Mouse (Mus musculus) B cell, adult 62 days (primary cell): ENCODE data around the gene Ntn3. TPM values are rescaled to one million over a fixed set of nuclear protein-coding genes. Genes with fewer than 3 reads are reported as not detected.

ENCODE experiments used
- total RNA-seq: library from RNA; stranded (reverse); gene quantifications from 4 replicates; pipeline ENCODE4 v1.2.4, GENCODE M21; 2023

Ntn3 gene
- total RNA-seq = 0.18 to 0.38 TPM (median 0.35 TPM) in 4 replicates

GRCm38 (mm10) chr17:24209043-24209915 lies at the start of gene Ntn3:
Gene Ntn3, minus strand, starts transcription at chr17:24209531.

DNA sequence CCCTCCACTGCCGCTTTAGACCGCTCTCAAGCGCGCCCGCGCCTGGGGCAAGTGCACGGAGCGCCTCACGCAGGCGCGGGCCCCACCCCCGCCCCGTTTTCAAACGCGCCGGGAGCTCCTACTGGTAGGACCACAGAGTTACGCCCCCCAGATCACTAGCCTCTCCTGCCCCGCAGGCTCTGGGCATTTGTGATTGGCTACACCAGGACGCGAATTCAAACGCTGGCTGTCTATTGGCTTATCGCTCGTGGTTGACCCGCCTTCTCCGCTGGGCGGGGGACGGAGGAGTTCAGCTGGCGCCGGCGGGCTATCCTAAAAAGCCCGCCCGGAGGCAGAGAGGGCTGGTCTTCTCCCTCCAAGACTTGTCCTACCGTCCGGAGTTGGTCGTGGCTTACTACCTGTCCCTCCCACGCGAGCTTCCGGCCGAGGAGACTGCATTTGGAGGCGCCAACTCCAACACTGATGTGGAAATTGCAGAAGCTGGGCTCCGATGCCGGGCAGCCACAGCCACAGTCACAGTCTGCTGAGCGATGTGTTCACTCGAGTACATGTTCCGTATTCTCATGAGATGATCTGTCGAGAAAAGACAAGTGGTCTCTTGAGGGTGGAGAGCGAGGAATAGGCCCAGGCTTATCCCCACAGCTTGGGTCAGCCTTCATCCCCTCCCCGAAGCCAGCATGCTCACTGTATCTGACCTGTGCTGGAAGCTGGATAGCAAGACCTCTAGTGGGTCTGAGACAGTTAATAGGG lies 42.2 kb upstream of the Ntn3 start, which contains the start of gene Ccnf:
Gene Ccnf (minus strand): TSS at position 165 of the 750 bp plus-strand sequence.

GRCm38 (mm10) chr17:24220435-24221411 lies 11.4 kb upstream of the Ntn3 start, which contains the start of gene Tedc2:
Gene Tedc2, minus strand, starts transcription at chr17:24220851.

DNA sequence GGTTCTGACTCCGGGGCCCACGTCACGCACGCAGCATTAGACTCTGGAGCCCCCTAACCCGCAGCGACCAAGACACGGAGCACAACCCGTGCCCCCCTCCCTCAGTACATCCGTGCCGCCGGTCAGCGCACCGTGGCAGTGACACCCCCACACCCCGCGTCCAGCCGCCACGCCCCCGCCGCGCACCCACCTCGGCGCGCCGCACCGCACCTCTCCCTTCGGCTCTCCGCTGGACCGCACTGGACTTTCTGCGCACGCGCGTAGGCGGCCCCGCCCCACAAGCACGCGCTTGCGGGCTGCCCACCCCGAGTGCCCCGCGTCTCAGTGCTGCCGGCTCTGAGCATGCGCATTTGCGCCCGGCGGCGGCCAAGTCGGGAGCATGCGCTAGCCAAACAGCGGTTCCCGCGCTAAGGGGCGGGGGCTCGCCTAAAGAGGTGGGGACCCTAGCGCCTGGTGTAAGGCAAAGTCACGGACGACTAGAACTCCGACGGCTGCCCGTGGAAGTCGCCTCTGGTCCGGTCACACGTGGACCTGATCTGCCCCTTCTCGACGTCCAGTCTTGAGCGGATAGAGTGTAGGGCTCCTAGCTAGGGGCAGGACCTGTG lies 3.9 kb downstream of the Ntn3 start, which contains the start of gene Tbc1d24:
Gene Tbc1d24 (minus strand): TSS at position 279 of the 605 bp plus-strand sequence.

DNA sequence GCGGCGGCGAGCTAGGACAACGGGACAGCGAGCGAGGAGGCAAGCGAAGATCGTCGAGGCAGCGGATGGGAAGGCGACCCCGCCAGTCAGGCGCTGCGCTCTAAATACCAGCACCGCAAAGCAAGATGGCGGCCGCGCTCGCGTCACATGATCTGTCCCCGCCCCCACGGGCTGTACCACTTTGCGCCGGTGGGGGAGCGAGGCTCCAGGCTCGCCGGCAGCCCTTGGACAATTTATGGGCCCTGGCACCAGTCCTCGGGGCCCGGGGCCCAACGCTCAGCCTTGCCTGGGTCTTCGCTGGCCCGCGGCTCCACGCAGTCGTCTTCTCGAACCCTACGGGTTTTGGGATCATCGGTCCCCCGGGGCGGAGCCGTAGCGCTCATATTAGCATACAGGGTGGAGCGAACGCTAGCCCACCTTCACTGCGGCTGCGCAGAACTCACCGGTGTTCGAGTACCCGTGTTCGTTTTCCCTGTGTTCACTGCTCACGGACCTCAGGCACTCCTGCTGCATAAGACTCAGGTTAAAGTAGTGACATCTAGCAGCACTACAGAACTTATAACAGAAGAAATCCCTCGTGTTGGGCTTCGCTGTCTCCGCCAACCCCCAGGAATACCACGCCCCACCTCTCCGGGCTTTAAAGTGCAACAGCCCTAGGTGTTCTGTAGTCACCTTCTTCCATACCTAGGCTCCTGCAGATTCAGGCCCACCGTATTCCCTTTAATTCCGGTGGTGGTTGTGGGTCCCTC lies 39.8 kb downstream of the Ntn3 start, which contains the start of gene Atp6v0c:
Gene Atp6v0c (minus strand): TSS at position 386 of the 749 bp plus-strand sequence.

DNA sequence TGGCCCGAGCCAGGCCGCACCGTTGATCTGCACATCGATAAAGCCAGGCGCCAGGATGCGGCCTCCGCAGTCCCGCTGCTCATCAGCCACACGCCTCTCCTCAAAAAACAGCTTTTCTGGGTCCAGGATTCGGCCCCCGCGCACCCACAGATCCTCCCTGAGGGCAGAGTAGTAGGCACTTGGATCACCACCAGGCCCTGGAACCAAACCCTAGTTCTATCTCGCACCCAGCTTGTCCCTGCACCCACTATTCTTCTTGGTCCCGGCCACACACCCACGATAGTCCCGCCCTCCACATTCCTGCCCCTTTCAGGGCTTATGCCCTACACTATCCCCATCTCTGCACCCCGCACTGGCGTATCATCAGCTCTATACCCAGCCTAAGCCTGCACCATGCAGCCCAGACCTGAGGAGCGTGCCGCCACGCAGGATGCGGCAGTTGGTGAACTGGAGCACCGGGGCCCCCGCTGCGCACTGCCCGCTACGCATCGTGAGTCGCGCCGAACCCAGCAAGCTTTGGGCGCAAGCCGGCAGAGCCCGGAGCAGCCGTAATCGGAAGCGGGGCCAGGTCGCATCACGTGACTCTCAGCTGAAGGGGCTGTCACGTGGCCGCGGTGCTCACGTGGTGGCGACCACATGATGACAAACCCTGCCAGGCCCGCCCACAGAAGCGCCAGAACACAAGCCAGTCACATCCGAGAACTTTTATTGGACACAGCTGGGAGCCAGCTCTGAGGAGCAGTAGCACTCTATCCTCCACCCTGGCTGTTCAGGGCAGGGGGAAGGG lies 46.0 kb downstream of the Ntn3 start, which contains the start of gene Amdhd2:
Gene Amdhd2 (minus strand): TSS at position 591 of the 787 bp plus-strand sequence.

Other genes starting within 250 kb of the Ntn3 start
- gene Prss30, start 229.0 kb downstream of the Ntn3 start, total RNA-seq = not detected in 4 replicates
- not detected in 4 replicates for gene Prss22, start 211.4 kb downstream of the Ntn3 start, total RNA-seq
- gene Prss27, start 171.4 kb downstream of the Ntn3 start, total RNA-seq = not detected in 4 replicates
- 29.6 to 31.8 TPM (median 29.9 TPM) in 4 replicates for gene Kctd5, start 136.0 kb downstream of the Ntn3 start, total RNA-seq
- gene Pdpk1, start 58.6 kb downstream of the Ntn3 start, total RNA-seq = 65.9 to 81.7 TPM (median 72.0 TPM) in 4 replicates
- 29.6 to 42.8 TPM (median 37.1 TPM) in 4 replicates for gene Amdhd2, start 45.8 kb downstream of the Ntn3 start, total RNA-seq
- 229 to 274 TPM (median 247 TPM) in 4 replicates for gene Atp6v0c, start 39.8 kb downstream of the Ntn3 start, total RNA-seq
- gene Tbc1d24, start 4.0 kb downstream of the Ntn3 start, total RNA-seq = 1.8 to 2.4 TPM (median 2.2 TPM) in 4 replicates
- 7.4 to 10.9 TPM (median 8.2 TPM) in 4 replicates for gene Tedc2, start 11.3 kb upstream of the Ntn3 start, total RNA-seq
- gene Ccnf, start 42.0 kb upstream of the Ntn3 start, total RNA-seq = 11.6 to 14.8 TPM (median 13.2 TPM) in 4 replicates
- gene Abca17, start 141.5 kb upstream of the Ntn3 start, total RNA-seq = 0.27 to 0.57 TPM (median 0.50 TPM) in 3 of 4 replicates, not detected in the other
- 52.3 to 57.4 TPM (median 55.0 TPM) in 4 replicates for gene Abca3, start 142.4 kb upstream of the Ntn3 start, total RNA-seq
- 155 to 180 TPM (median 162 TPM) in 4 replicates for gene Rnps1, start 205.0 kb upstream of the Ntn3 start, total RNA-seq
- gene Eci1, start 217.1 kb upstream of the Ntn3 start, total RNA-seq = 21.7 to 37.3 TPM (median 25.2 TPM) in 4 replicates
- gene Dnase1l2, start 233.6 kb upstream of the Ntn3 start, total RNA-seq = 5.2 to 8.2 TPM (median 6.5 TPM) in 4 replicates